Mouse (Mus musculus): Measurements from ENCODE around the gene Rpl41. TPM values are rescaled to one million over a fixed set of nuclear protein-coding genes. Genes with fewer than 3 reads are reported as not detected.

Rpl41 gene
- 4,677 TPM for total RNA-seq (2023)

DNA sequence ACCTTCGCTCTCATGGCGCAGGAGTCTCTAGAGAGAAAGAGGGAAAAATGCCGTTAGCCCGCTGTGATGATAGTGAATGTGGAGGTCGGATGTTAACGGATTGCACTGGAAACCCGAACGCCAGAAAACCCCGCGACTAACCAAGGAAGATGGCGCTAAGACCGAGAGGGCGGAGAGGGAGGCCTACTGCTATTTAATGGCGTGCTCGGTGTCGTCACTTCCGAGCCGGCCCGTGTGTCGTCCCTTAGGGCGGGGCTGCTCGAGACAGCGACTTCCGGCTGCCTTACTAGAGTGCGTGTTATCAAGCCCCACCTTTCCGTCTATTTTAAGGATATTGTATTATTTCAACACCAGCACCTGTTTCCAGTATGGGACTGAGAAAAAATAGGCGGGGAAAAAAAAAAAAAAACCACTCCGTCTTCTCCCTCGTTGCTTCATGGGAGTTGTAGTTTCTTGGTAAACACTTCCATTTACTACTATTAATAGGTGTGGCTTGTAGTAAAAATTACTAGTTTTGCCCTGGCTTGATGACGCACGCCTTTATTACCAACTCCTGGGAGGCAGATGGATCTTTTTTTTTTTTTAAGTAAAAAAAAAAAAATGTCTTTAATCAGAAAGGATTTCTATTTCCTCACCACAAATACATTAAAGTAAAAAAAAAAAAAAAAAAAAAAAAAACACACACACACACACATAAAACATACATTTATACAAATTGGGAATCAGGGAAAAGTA lies at the start of gene Rpl41:
Gene Rpl41 (minus strand): TSS at position 359 of the 735 bp plus-strand sequence.

DNA sequence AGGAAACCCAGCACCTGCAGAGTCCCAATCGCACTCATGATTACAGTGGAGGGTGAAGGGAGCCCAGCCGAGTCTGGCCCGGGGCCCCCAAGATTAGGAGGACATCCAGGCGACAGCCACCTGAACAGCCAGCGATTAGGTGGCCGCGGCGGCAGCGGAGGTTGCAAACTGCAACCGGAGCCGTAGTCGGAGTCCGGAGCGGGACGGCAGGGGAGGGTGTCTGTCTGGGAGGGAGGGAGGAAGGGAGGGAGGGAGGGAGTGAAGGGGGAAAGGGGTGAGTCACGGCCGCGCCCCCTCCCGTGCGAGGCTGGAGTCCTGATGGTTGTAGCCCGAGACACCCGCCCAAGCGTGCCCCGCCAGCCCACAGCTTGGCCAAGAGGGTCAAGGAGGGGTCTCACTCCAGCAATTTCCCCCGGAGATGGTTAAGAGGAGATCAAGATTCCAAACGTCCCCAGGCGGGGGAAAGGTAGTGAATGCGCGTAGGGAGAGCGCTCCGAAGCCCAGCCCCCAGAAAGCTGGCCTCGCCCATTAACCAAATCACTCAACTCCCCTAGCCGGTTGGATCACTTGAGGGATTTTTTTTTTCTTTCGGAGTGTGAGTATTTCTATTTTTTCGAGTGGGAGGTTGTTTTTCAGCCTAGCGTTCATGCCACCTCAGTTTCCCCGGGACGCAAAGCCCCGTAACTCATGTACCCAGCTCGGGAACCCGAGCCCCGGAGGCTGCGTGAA lies 40.5 kb upstream of the Rpl41 start, which contains the start of gene Erbb3:
Gene Erbb3 (minus strand): TSS at position 189 of the 729 bp plus-strand sequence.

GRCm38 (mm10) chr10:128565788-128566531 lies 16.9 kb upstream of the Rpl41 start, which contains the start of gene Pa2g4:
TSS of gene Pa2g4 (minus strand) at chr10:128565987.

DNA sequence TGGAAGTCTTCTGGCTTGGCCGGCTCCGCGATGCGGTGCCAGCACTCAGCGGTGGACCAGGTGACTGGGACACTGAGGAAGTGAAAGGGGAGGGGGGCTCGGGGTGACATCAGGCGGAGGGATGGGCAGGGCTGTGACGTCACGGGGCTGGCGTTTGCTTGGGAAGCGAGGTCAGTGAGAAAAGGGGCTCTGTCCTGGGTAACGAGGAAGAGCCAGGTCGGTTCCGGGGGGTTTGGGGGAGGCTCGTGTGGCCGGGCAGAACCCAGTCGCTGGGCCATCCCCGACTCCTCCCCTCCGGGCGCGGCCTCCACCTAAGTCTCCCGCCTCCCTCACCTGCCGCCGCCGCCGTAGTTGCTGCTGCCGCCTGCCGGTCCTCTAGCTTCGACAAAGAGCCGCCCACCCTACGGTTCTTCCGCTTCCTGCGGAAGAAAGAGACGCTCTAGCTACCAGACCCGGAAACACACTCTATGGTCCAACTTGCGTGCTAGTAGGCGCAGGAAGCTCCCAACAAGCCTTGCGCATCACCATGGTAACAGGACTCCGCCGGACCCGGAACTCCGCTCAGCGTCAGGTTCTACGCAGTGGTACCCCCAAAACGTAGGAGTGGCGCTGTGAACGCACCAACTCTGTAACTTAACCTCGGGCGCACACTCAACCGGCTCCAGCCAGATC lies 1.6 kb downstream of the Rpl41 start, which contains the start of gene Zc3h10:
Gene Zc3h10 (minus strand): TSS at position 414 of the 672 bp plus-strand sequence.

DNA sequence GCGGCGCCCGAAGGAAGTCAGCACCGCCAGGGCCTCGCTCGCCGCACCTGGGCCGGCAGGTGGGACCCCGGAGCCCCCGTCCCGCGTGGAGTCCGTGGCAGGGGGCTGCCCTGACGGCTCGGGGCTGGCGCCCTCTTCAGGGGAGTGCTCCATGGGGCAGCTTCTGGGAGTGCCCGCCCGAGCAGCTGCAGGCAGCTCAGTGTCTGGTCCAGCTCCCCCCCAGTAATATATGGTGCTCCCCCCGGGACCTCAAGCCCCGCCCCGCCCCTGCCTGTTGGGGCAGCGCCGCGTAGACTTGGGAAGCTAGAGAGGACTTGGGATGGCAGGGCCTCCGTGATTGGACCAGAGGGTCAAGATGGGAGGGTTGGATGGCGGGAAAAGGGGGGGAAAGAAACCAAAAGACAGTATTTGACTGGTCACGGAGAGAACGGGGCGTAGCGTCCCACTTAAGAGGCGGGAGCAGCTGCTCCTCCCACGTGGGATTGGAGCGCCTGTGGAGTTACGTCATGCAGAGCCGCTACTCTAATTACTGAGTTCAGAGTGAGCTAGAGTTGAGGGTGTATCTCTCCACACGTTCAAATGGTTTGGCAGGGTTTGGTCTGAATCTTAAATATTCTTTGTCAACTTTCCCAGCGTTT lies 23.3 kb downstream of the Rpl41 start, which contains the start of gene Esyt1:
Gene Esyt1 (minus strand): TSS at position 201 of the 638 bp plus-strand sequence.

GRCm38 (mm10) chr10:128498590-128498989 lies 50.5 kb downstream of the Rpl41 start, which contains the start of gene Myl6b:
TSS of gene Myl6b (minus strand) at chr10:128498685.

Other genes starting within 250 kb of the Rpl41 start
- gene Pan2, start 246.0 kb downstream of the Rpl41 start, total RNA-seq (2023), result 45.0 TPM
- 19.0 TPM for gene Cnpy2, start 226.8 kb downstream of the Rpl41 start, total RNA-seq (2023)
- gene Cs, start 211.6 kb downstream of the Rpl41 start, total RNA-seq (2023), result 82.2 TPM
- 22.3 TPM for gene Coq10a, start 180.3 kb downstream of the Rpl41 start, total RNA-seq (2023)
- gene Ankrd52, start 172.2 kb downstream of the Rpl41 start, total RNA-seq (2023), result 50.4 TPM
- not detected for gene Slc39a5, start 148.1 kb downstream of the Rpl41 start, total RNA-seq (2023)
- 41.9 TPM for gene Nabp2, start 137.8 kb downstream of the Rpl41 start, total RNA-seq (2023)
- 28.7 TPM for gene Rnf41, start 137.6 kb downstream of the Rpl41 start, total RNA-seq (2023)
- 114 TPM for gene Smarcc2, start 90.1 kb downstream of the Rpl41 start, total RNA-seq (2023)
- 626 TPM for gene Myl6, start 55.2 kb downstream of the Rpl41 start, total RNA-seq (2023)
- gene Myl6b, start 50.6 kb downstream of the Rpl41 start, total RNA-seq (2023), result not detected
- gene Esyt1, start 23.4 kb downstream of the Rpl41 start, total RNA-seq (2023), result 290 TPM
- 33.3 TPM for gene Zc3h10, start 1.5 kb downstream of the Rpl41 start, total RNA-seq (2023)
- gene Pa2g4, start 16.7 kb upstream of the Rpl41 start, total RNA-seq (2023), result 73.7 TPM
- 0.80 TPM for gene Erbb3, start 40.3 kb upstream of the Rpl41 start, total RNA-seq (2023)
- gene Rps26, start 77.4 kb upstream of the Rpl41 start, total RNA-seq (2023), result 1,628 TPM
- gene Ikzf4, start 96.7 kb upstream of the Rpl41 start, total RNA-seq (2023), result 2.2 TPM
- 10.3 TPM for gene Suox, start 124.8 kb upstream of the Rpl41 start, total RNA-seq (2023)
- 32.0 TPM for gene Rab5b, start 147.0 kb upstream of the Rpl41 start, total RNA-seq (2023)
- gene Pmel, start 154.9 kb upstream of the Rpl41 start, total RNA-seq (2023), result not detected
- gene Cdk2, start 155.7 kb upstream of the Rpl41 start, total RNA-seq (2023), result 21.7 TPM
- 775 TPM for gene Dgka, start 195.6 kb upstream of the Rpl41 start, total RNA-seq (2023)
- gene Pym1, start 198.6 kb upstream of the Rpl41 start, total RNA-seq (2023), result 81.7 TPM
- 0.24 TPM for gene Mmp19, start 241.6 kb upstream of the Rpl41 start, total RNA-seq (2023)